Mouse (Mus musculus) mature B cell (primary cell): ENCODE measurements around the gene Tmem109.

Source experiments
- in situ Hi-C: fragments of 300-500 bp; cut with MboI; formaldehyde crosslinking; loops from 2 replicates; pipeline ENCODE4 v1.14.3; 2019

The Tmem109 gene

DNA sequence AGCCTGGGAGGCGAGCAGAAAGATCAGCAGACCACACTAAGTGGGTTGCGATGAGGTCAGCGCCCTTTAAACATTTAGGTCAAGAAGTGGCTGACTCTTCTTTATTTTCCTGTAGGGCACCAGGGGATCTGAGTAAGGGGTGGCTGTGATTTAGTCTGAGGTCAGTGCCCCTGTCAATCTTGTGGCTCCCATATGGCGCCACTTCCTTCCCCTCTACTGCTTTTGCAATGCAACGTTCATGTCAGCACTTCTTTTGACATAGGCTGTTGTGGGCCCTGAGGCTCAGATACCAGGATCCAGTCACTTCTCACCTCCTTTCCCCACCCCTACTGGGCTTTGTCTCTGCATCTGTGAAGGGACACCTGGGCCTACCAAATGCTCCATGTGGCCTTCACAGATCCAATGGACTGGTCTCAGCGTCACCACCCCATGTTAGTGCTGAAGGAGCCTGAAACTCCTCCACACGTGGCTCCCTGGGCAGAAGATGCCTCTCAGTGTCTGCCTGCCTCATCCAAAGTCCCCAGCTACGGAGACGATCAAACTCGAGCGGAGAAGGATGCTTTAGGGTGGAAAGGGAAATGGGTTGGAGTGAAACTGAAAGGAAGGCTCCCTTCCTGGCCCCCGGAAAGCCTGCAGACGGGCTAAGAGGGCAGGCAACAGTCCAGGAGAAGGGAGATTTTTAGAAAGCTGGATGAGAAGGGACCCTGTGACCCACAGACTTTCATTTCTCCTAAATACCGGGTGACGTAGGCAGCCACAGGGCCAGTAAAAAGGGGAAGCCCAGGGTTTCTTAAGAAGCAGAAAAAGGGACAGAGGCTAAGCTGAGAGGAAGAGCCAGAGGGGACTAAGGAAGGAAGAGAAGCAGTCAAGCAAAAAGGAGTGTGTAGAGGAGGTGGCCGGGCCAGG is 39.8 kb downstream of the Tmem109 start:
- in situ Hi-C loops = no loop called here

DNA sequence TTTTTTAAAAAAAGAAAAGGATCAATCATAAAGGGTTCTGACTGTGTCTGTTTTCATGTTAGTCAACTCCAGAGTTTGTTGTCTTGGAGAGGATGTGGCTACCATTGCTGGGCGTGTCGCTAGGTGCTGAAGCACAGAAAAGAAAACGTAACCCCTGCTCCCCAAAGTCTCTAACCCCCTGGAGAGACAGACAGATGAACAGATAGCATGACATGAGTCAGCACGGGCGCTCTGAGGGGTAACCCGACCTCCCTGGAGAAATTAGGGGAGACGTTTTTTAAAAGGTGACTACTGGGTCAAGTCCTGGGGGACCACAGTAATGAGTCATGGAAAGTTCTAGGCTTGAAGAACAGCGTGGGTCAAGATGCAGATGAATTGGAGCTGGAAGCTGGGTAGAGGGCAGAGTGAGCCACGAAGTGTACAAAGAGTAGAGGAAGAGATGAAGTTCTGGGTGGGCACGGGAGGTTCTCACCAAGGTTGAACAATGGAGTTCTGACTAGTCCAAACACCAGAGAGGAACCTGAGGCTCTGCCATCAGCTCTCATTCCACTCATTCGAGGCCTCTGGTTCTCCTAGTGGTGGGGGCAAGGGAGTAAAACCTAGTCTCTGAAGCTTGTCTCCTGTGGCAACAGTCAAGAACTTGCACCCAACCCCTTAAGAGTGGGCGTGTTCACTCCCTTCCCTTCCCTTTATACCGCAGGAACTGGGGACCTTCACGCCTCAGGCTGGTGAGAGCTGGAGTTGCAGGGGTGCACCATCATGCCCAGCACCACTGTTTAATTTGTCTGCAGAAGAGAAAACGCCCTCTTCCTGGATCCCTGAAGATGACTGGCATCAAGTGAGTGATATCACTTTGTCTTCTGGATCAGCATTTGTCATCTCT is 42.5 kb downstream of the Tmem109 start, which contains the start of gene Slc15a3:
TSS of gene Slc15a3 (plus strand) at position 718 of the 883 bp plus-strand sequence.
- in situ Hi-C loops = no loop called here

GRCm38 (mm10) chr19:10835671-10836070 is 46.1 kb downstream of the Tmem109 start:
- in situ Hi-C loops = no loop called here

DNA sequence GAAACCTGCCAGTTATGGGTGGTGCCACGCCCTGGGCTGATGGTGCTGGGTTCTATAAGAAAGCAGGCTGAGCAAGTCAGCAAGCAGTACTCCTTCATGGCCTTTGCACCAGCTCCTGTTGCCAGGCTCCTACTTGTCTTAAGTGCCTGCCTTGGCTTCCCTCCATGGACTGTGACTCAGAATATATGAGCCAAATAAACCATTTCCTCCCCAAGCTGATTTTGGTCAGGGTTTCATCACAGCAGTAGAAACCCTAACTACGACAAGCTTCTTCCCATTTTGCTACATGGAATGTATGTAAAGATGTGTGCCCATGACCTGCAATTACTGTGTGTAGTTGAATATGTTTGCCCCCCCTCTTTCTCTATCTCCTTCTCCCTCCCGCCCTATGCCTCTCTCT is 48.2 kb downstream of the Tmem109 start:
- in situ Hi-C loops = no loop called here

- in situ Hi-C loops = no loop called here
These were observed 49.8 kb downstream of the Tmem109 start for GRCm38 (mm10) chr19:10832030-10832429.

GRCm38 (mm10) chr19:10831424-10831823 is 50.4 kb downstream of the Tmem109 start:
- in situ Hi-C loops = no loop called here

DNA sequence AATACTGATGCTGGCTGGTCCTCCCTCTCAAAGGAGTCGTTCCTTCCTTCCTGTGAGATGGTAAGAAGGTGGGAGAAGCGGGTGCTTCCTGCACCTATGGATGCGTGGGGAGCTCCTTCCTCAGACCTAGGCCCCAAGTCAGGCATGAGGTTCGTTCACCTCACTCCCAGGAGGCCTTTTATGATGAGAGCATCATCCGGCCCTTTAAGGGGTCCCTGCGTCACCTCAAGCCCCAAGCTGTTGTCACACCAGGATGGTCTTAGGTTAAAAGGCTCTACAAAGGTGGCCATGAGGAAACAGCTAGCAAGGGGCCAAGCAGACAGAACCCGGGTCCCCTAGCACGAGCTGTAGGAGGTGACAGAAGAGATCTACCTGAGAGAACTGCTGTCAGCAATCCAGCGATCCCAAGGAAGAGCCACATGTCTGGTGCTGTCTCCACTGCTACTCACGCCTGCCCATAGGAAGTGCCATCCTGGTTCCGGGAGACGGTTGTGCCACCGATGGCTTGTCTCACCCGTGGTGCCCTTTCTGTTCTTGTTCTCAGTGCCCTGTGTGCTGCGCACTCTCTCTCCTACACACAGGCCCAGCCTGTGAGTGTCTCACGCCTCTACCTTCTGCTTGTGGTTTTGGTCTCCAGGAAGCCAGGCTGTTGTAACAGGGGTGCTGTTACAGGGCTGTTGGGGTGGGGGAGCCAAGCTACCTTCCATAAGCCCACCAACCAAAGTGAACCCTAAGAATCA is 52.2 kb downstream of the Tmem109 start, which contains the start of gene Cd6:
TSS of gene Cd6 (minus strand) at position 623 of the 740 bp plus-strand sequence.
- in situ Hi-C loops = no loop called here

DNA sequence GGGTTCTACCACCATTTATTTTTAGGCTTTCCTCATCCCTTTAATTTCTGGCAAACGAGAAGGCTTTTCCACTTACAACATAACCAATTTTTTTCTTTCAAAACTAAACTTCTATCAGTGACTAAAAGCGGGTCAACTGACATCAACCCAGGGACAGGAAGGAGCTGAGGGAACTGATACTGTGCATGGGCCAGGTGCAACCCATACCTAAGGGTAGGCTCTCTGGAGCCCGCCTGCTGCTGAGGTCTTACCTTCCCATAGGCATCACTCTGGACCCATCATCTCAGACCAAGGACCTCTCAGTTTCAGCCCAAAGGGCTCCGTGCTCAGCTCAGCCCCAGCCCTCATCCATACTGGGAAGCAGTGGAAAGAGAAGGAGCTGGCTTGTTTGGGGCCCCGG is 53.5 kb downstream of the Tmem109 start:
- in situ Hi-C loops = no loop called here

GRCm38 (mm10) chr19:10824061-10824460 is 57.7 kb downstream of the Tmem109 start:
- in situ Hi-C loops = no loop called here

DNA sequence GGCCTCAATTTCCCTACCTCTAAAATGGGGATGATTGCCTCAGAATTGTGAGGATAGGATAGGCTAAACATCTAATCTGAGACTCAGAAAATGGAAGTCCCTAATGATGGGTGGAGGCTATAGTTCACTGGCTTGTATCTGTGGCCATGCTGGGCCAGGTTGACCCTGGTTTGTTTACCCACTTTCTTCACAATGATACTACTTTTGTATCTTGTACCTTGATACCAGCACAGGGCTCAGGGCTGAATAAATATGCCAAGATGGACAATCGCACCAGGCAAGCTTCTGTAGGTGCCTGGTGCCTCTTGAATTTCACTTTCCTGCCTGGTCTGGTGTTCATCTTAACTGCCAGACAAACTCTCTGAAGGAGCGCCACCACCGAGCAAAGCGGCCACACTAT is 59.3 kb downstream of the Tmem109 start:
- in situ Hi-C loops = no loop called here

GRCm38 (mm10) chr19:10821319-10821718 is 60.5 kb downstream of the Tmem109 start:
- in situ Hi-C loops = no loop called here
